Mouse (Mus musculus): ENCODE measurements around the gene Pde8b.
A peak's percentile ranks its signal among the peaks of the same experiment; 100 is the strongest.
"Not testable (repeated sequence)": the region's sequence is repeated elsewhere in the genome, so short reads cannot be mapped to it uniquely, and the experiment has no call there.

Gene Pde8b

GRCm38 (mm10) chr13:95215661-95216170, 34.4 kb downstream of the Pde8b start:
- not testable (repeated sequence) for DNase-seq

- DNase-seq: no peak
These were observed 37.8 kb downstream of the Pde8b start for GRCm38 (mm10) chr13:95212320-95212719.

- peak; percentile 41 for DNase-seq
These were observed 42.8 kb downstream of the Pde8b start for GRCm38 (mm10) chr13:95207301-95207700.

GRCm38 (mm10) chr13:95202151-95202758, 47.9 kb downstream of the Pde8b start:
- no peak for DNase-seq

- DNase-seq: no peak
These were observed 49.3 kb downstream of the Pde8b start for GRCm38 (mm10) chr13:95200817-95201216.

- no peak for DNase-seq
These were observed 50.1 kb downstream of the Pde8b start for GRCm38 (mm10) chr13:95200036-95200435.

GRCm38 (mm10) chr13:95196106-95196705, 53.9 kb downstream of the Pde8b start:
- no peak for DNase-seq

GRCm38 (mm10) chr13:95191951-95192350, 58.2 kb downstream of the Pde8b start:
- no peak for DNase-seq

- no peak for DNase-seq
These were observed 61.0 kb downstream of the Pde8b start for GRCm38 (mm10) chr13:95189111-95189510.

- no peak for DNase-seq
These were observed 62.9 kb downstream of the Pde8b start for GRCm38 (mm10) chr13:95187153-95187665.

- peak; percentile 31 for DNase-seq
These were observed 63.4 kb downstream of the Pde8b start for GRCm38 (mm10) chr13:95186741-95187035.

- DNase-seq: no peak
These were observed 64.0 kb downstream of the Pde8b start for GRCm38 (mm10) chr13:95185891-95186740.

- DNase-seq: peak; percentile 22
These were observed 66.5 kb downstream of the Pde8b start for GRCm38 (mm10) chr13:95183686-95184085.

- DNase-seq: no peak
These were observed 69.9 kb downstream of the Pde8b start for GRCm38 (mm10) chr13:95180208-95180607.

- no peak for DNase-seq
These were observed 72.8 kb downstream of the Pde8b start for GRCm38 (mm10) chr13:95177326-95177725.

GRCm38 (mm10) chr13:95176399-95176798, 73.7 kb downstream of the Pde8b start:
- no peak for DNase-seq

GRCm38 (mm10) chr13:95174253-95174652, 75.9 kb downstream of the Pde8b start:
- no peak for DNase-seq

GRCm38 (mm10) chr13:95172346-95172745, 77.8 kb downstream of the Pde8b start:
- DNase-seq: no peak

GRCm38 (mm10) chr13:95160211-95160610, 89.9 kb downstream of the Pde8b start:
- DNase-seq: no peak

- no peak for DNase-seq
These were observed 91.2 kb downstream of the Pde8b start for GRCm38 (mm10) chr13:95158986-95159385.

- no peak for DNase-seq
These were observed 105.4 kb downstream of the Pde8b start for GRCm38 (mm10) chr13:95144746-95145145.

- no peak for DNase-seq
These were observed 109.6 kb downstream of the Pde8b start for GRCm38 (mm10) chr13:95140460-95141079.
